Mouse (Mus musculus) lung, adult 2 months (tissue): ENCODE results near the gene Adipor2.

Experiments used
- CTCF ChIP-seq: fragments of 200-500 bp; IDR thresholded peaks from 2 replicates; pipeline ENCODE4 v1.5.1; 2011; ENCODE audit warnings: mild to moderate bottlenecking, low read length, control low read depth; ENCODE audit not compliant: insufficient read depth
- POLR2A ChIP-seq: fragments of 200-500 bp; IDR thresholded peaks from 2 replicates; pipeline ENCODE4 v1.6.1; 2011; ENCODE audit warnings: low read depth, mild to moderate bottlenecking, control low read depth, low read length, borderline replicate concordance; ENCODE audit errors: extremely low read depth

GRCm38 (mm10) chr6:119329936-119330335 lies 87.6 kb downstream of the Adipor2 start:
- TF ChIP-seq POLR2A (no peak), CTCF (no peak)
